Mouse (Mus musculus) 3T3-L1 (cell line): ENCODE measurements around the gene Ttc7b.

Source experiments
- DNase-seq: peaks from one replicate; pipeline ENCODE4 v3.0.0-alpha.2; 2015; ENCODE audit warnings: low read depth, low spot score

The Ttc7b gene

DNA sequence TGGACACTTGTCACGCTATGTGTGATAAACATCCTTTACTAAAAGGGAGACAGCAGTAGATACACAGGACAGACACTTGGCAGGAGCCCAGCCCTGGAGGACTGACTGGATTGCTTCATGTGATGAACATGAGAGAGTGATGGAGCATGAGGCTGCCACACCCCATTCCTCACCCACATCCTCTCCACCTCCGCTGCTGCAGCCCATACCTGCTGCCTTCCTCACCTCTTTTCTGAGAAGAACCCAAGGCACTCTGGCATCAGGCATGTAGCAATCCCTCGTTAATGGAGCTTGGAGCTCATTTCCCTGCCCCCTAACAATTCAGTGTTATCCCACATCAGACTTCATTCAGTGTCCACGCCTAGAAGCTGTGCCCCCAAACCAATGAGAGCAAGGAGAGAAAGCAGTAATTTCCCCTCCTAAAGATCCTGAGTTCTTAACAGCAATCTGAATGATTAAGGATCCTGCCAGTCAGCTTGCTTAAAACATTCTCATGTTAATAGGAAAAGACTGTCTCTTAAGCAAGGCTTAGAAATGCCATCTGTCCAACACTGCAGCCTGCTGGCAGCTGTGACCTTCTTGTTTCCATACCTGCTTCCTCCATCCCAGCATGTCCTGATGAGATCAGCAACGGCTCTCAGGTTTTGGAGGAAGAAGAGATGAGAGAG, 183.1 kb downstream of the Ttc7b start:
- peak; percentile 80 for DNase-seq

DNA sequence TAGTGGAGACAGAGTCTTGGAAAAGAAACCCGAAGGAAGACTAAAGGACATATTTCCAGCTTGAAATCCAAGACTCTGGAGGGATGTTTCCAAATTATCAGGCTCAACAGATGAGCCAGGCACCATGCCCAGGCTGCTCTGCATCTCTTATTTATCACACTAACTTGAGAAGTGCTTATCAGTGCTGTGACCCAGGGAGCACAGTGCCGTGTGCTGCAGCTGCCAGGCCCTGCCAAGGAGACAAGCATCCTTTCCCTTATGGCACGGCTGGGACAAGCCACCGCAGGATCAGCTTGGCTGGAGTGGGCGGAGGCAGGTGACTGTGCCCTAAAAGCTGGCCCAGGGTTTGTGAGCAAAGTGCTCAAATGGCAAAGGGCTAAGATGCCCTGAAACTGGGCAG, 184.4 kb downstream of the Ttc7b start:
- DNase-seq: peak; percentile 6

DNA sequence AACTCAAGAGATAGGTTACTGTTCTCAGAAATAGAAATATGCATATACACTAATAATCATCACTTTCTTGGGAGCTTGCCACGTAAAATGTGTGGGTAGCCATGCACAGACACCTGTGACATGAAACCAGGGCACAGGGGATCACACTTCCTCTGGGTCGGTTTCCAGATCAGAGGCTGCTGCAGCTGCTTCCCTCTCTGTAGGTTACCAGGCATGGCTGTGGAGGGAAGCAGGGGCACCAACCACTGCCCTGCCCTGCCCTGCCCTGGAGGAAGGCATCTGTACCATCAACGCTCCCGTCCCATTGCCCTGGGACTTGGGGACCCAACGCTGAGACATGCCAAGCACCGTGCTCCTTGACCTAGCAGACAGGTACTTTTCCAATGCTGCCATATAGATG, 188.8 kb downstream of the Ttc7b start:
- DNase-seq: no peak

DNA sequence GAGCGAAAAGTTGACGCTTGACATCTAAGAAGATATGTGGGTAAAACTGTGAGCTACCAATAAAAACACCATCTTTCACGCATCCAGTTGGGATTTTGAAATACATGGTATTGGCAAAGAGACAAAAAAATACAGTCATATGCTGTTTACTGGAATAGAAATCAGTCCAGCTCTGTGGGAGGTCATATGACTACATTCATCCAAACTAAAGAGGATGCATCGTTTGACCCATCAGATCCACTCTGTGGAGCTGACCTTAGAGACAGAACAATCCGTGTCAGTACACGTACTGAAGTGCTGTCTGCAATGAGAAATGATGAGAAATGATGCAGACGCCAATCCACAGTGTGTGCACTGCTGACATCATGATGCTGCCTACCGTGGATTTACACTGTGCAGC, 190.4 kb downstream of the Ttc7b start:
- DNase-seq: peak; percentile 45

DNA sequence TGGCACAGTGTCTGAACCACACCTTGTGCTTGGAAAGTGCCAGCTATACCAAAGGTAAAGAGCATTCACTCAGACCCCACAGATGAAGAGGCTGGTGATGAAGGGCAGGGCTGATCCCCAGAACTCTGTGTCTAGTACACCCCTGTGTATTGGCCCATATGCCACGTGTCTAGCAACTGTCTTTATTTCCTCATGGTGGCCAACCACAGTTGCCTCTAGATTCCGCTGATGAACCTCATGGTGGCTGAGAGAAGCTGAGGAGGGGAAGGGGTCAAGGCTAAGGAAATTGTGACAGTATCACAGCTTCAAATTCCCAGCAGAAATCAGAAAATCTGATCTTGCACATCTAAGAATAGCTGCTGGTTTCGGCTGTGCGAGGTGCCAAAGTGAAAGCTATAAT, 191.6 kb downstream of the Ttc7b start:
- DNase-seq: no peak

DNA sequence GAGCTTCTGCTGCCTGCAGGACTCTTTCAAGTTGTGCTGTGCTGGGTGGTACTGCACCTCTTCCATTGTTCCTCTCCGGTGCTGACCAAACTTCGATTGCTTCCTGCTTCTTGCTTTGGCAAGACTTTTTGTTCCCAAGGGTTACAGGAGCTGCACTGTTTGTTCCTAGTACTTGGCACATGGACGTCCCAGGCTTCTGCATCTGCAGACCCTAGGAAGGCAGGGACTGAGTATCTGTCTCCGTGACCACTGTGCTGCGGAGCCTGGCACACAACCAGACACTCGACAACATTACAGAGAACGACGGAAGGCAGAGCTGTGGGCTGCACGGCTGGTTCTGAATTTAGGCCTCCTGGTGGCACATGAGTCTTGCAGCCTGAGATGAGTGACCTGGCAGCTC, 192.1 kb downstream of the Ttc7b start:
- no peak for DNase-seq

DNA sequence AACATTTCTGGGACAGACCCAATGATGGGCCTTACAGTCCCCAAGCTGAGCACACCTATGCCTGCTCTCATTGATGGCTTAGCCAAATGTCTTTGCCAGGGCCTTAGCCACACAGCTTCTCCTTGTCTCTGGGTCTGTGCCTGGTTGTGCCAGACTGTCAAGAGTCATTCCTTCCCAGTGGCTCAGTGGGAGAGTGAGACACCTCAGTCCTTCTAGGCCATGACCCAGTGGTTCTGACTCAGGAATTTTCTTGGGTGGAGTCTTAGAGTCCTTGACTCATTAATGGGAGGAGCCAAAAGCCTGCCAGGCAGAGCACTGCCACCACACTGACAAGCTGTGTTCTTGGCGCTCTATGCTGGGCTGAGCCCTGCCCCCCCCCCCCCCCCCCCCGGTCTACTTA, 193.9 kb downstream of the Ttc7b start:
- DNase-seq: peak; percentile 96

DNA sequence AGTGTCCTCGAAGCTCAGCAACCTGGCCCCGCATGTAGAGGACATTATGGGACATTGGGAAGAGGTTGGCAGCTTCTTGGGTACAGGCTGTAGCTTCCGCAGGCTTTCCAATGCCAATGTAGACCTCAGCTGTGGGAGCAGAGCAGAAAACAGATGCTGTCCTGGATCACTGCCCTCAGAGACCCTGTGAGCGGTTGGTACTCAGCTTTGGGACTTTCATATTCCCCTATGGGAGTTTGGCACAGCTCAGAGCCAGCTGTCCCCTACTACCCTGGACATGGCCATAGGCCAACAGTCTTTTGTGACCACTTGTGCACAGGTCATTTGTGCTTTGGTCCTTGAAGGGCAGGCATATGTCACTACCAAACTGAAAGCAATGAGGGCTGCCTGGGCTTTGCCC, 195.0 kb downstream of the Ttc7b start:
- no peak for DNase-seq

DNA sequence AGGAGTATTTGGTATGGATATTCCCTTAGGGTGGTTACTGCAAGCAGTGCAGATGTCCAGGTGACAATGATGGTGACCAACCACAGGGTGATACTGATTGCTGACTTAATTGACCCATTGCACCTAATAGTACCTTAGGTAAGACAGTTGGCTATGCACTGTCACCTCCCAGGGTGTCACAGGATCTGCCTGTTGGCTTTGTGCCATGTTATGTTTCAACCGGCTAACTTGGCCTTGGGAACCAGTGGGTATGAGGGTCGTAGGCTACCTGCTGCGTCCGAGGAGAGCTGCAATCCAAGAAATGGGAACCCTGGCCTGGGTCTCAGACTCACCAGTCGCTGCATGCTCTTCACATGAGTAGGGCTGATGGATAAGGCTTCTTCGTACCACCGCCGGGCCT, 195.4 kb downstream of the Ttc7b start:
- no peak for DNase-seq

DNA sequence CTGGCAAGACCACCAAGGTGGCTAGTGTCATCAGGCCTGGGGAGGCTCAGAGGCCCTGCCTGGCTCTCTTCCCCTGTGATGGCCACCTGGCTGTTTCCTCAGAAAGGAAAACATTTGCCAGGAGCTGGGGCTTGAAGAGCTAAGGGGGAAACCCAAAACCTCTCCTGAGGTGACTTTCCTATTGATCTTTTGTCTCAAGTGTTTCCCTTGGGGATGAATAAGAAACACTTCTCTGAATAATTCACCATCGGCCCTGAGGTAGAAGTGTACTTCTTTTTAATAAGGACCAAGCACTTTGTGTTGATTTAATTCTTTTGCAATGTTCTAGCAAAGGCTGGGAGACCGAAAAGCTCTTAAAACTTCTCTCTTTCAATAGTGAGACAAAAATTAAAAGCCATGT, 197.0 kb downstream of the Ttc7b start:
- no peak for DNase-seq

DNA sequence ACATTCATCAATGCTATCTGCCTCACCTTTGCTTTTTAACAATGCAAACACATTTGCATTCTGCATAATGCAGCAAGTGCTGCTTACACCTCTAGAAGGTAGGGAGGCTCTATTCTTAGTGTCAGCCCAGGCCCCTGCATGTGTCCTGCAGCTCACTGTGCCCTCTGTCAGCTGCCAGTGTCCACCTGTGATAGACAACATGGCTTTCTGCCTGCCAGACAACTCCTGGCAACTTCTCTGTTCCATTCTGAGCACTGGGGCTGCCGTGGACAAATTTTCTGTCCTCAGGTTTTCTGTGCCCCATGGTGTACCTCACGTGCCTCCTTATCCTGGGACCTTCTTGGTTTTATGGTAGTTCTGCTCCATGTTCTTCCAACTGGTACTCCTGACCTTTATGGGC, 198.4 kb downstream of the Ttc7b start:
- no peak for DNase-seq

DNA sequence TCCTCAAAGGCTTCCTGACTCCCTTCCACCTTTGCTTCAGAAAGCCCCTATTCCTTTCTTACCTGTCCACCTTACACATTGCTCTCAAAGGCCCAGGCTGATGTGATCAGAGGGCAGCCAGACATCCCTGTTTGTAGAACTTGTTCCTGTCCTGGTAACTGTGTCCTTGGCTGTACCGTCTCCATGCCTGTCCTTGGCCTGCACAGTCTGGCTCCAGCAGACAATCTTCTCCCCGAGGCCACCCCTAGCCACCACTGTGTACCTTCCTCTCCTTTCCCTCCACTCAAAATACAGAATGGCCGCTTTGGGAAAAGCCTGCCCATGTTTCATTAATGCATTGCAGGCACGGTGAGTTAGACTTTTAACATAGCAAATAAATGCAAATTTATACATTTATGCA, 199.1 kb downstream of the Ttc7b start:
- no peak for DNase-seq

DNA sequence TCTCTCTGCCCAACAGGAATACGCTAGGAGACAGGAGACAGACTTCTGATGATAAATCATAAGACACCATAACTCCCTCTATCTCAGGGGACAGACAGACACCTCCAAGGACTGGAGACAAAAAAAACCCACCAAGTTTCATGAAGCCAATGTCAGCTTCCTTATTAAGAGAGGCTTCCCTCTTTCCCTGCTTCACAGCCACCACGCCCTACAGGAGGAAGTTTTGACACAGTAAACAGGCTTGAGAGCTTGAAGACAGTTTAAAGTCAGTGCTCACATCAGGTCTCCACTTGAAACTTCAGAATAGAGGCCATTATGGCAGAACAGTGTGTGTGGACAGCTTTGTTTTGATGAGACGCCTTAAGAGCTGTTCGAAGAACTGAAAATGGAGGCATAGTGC, 200.9 kb downstream of the Ttc7b start:
- DNase-seq: no peak

DNA sequence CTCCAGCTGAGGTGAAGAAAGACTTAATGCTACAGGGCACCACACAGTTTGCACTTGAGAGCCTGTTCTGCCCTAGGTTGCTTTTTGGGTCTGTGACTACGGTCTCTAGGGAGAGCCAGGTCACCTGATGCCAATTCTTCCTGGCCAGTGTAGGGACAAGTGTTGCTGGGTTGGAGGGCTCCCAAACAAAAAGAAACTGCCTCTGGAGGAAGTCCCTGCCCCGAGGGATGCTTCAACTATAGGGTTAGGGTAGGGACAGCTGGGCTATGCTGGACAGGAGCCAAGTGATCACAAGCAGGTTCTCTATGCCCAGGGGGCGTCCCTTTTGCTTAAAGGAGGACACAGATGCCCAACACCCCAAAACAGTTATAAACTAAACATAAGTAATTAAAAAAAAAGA, 202.7 kb downstream of the Ttc7b start:
- no peak for DNase-seq

DNA sequence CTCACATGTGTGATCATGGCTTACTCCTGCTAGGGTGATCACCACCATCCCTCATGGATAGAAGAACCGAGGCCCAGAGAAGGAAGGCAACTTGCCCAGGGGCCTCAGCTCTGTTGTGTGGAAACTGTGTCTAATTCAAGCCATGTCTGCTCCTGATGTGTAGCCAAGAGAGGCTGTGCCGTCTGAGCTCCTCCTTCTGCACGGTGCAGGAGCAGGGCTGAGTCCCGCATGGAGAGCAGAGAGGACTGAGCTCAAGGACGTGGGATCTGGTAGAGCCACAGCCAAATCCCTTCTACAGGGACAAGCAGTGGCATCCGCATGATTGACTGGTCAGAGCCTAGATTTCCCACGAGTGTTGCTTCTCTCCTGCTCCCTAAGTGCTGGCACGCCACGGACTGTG, 204.5 kb downstream of the Ttc7b start:
- DNase-seq: no peak

DNA sequence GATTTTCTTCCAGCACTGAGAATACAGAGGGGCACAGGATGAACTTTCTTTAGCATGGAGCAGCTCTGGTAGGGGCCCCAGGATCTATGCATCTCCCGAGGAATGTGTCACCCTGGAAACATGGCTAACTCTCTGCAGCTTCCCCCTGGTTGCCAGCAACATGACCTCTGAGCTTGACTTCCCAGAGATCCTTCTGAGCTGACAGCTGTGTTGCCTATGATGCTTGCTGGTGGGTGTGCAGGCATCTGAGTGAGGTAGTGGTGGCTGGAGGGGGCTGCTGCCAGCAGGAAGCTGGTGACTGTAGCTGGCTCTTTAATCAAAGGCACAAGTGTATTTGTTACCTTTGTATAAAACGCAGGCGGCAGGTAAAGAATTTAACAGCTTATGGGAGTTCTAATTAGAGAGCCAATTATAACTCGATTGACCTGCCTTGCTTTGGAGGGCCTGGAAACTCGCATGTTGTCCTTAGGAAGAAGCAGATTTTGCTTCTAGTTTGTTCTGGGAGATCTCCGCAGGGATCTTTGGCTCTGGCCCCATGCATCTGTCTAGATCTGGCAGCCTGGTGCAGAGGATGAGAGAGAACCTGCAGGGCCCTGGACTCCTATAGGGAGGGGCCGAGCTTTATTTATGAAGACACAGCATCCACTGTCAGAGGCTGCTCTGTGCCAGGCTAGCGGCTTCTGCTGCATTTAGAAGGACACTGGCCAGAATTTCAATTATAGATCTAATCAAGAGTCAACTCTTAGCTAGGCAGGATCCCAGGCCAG, 205.3 kb downstream of the Ttc7b start:
- peak; percentile 54 for DNase-seq

DNA sequence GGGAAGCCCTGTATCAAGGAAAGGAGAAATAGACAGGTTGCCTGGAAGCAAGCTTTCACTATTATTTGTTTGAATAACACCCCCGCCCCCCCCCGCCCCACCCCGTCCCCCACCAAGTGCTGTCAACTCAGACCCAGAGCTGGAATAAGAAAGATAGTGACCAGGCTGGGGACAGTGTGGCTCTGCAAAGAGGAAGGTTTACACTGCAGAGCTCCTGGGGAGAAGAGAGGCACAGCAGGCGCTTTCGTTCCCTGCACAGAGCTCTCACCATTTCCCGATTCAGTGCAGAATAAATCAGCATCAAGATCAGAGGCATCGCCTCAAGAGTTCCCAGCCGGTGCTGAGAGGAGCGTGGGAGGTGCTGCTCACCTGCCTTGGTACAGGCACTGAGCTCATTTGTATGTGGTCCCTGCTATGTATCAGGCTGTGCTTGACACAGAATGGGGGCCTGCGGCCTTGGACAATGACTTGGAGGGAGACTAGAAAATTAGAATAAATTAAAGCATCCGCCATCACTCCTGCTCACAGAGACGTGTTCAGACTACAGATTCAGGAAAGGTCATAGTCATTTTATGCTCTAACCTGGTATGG, 206.7 kb downstream of the Ttc7b start:
- no peak for DNase-seq

DNA sequence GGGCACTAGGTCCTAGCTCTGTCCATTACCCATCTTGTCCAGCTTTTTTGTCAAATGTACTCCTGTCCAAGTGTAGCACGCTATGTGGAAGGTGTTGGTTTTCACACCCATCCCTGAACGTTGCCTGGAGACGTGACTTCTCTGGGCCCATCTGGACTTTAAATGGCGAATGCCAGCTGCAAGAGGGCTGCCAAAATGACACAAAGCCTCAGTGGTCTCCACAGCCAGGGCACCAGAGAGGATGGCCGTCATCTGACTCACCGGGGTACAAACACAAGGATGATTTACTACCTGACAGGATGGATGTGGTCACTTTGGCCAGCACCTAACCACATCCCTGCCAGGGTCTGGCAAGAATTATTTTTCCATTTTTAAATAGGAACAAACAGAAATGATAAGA, 207.4 kb downstream of the Ttc7b start:
- DNase-seq: peak; percentile 91

DNA sequence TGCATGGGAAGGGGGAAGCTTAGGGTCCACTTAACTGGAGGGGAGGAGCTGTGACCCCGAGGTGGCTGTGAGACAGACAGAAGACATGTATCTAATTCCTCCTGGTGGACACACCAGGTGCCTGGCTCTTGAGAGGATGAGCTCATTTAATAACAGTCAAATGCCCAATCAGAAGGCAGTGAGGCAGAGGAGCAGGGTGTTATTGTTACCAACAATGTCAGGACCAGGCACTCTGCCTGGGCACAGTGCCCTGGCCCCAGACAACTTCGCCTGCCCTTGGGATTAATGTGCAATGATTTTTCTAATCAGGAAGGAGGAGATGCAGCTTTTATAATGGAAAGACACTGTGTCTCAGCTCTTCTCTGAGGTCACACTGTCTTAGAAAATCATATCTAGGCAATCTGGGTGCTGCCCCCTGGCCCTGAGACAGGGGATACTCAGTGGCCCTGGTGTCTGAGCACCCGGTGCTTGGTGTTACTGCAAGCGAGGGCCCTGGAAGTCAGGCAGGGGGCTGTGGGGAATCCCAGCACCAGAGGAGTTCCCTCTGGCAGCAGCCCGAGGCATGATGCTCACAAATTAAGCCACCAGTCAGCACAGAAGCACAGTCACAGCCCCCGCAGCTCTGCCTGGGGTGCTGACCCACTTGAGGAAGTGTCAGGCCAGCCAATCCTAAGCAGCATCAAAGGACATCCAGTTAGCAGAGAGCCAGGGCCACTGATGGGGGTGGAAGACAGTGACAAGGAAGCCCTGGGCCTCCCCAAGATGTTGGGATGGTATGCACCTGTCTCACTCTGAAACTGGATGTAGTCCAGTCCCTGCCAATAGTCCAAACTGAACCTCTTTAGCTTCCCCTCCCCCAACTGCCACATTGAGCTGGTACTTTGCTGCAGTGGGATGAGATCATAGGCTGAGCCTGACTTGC, 209.9 kb downstream of the Ttc7b start:
- no peak for DNase-seq

DNA sequence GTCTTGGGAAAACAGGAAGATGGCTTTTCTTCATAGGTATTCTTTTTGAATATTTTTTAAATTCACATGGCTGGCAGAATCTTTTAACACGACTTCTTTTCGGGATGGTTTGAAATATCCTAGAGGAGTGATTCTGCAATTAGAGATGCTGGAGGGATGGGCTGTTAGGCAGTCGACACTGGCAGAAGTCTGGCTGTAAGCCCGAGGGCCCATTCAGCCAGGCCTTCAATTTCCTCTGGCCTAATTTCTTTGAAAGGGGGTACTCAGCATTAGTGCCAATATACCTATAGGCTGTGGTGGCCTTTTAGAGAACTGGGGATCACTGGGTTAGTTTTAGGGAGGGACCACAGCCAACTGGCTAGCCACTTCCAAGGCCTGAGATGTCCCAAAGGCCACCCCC, 211.4 kb downstream of the Ttc7b start:
- DNase-seq: no peak

DNA sequence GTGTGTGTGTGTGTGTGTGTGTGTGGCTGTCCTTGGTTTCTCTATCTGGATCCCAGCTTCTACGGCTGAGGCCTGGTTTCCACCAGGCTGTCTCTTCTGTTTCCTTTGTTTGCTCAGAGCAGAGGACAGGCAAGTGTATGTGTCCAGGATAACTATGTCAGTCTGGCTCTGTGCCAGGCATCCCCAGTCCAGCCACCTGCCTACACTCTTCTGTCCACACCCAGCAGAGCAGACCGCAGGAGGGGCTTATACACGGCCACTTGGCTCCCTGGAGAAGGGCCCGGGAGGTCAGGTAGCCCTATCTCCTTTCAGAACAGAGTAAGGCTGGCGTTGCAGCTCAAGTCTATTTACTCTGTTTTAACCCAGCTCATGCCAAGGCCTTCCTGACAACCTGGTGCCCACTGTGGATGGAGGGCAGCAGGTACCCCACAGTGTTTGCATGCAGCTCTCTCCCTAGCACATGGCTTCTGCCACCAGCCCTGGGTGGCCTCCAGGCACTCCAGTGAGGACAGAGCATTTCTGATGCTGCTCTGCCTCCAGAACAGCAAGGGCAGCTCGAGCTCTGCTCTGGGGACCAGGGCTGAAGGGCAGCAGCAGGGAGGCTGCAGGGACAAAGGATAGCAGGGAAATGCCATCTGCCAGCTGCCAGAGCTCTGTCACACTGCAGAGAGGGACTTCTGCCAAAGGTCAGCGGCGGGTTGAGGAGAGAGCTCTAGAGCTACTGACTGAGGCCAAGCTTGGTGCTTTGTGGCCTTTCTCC, 212.9 kb downstream of the Ttc7b start:
- no peak for DNase-seq
